Mouse (Mus musculus): ENCODE results near the gene Slc5a4a. TPM values are rescaled to one million over a fixed set of nuclear protein-coding genes. Genes with fewer than 3 reads are reported as not detected.

Gene Slc5a4a
- polyA plus RNA-seq, 1 experiment, result 0.18 TPM

GRCm38 (mm10) chr10:76218240-76218639, 71.0 kb downstream of the Slc5a4a start:
- no peak for TF ChIP-seq POLR2A (IDR thresholded peaks at IDR 0.05; ENCODE audit: borderline replicate concordance, extremely low read depth, insufficient read depth, insufficient read length, poor library complexity, severe bottlenecking)
- TF ChIP-seq CTCF (IDR thresholded peaks at IDR 0.05; ENCODE audit: borderline replicate concordance, extremely low read depth, insufficient read depth, insufficient read length), result no peak

GRCm38 (mm10) chr10:76225944-76226343, 78.7 kb downstream of the Slc5a4a start:
- no peak for DNase-seq (ENCODE audit: low read depth)

More at GRCm38 (mm10) chr10:76218240-76218639, 71.0 kb downstream of the Slc5a4a start:
- DNase-seq (ENCODE audit: low read depth), result no peak

GRCm38 (mm10) chr10:76229627-76230026, 82.4 kb downstream of the Slc5a4a start:
- DNase-seq (ENCODE audit: low read depth), result no peak
- TF ChIP-seq CTCF (IDR thresholded peaks at IDR 0.05; ENCODE audit: borderline replicate concordance, extremely low read depth, insufficient read depth, insufficient read length) (no peak), POLR2A (IDR thresholded peaks at IDR 0.05; ENCODE audit: borderline replicate concordance, extremely low read depth, insufficient read depth, insufficient read length, poor library complexity, severe bottlenecking) (no peak)

More at GRCm38 (mm10) chr10:76225944-76226343, 78.7 kb downstream of the Slc5a4a start:
- TF ChIP-seq POLR2A (IDR thresholded peaks at IDR 0.05; ENCODE audit: borderline replicate concordance, extremely low read depth, insufficient read depth, insufficient read length, poor library complexity, severe bottlenecking) (no peak), CTCF (IDR thresholded peaks at IDR 0.05; ENCODE audit: borderline replicate concordance, extremely low read depth, insufficient read depth, insufficient read length) (no peak)

DNA sequence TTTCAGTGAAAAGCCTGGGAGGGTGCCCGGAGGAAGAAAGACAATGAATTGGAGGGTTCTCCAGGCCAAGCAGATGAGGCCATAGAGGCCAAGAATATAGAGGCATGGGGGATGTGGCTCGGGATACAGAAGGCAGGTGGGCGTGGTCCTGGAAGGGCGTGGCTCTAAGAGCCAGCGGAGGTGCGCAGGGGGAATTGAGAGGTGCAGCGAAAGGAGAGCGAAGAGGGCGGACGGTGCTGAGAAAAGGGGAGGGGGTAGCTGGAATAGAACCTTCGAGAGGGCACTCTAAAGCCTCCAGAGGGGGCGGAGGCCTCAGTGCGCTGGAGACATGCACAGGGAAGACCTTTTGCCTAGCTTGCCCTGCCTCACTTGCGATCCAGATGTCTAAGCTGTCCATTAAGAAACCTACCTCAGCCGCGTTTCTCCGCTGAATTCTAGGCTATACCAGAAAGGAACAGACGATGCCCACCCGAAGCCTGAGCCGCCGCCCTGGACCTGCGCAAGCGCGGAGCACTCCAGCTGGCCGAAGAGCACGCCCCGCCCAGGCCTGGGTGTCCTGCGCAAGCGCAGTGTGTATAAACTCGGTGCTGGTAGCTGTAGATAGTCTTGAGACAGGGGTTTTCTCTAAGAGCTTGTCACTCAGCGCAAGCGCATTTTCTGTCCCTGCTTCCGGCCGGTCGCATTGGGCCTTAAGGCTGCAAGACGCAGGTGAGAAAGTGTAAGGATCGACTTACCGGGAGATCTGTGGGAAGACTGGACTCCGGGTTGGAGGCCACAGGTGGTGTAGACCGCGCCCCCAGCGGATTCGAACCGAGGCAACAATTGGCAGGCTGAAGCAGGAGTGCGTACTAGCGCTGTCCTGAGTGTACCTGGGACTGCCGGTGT, 90.3 kb downstream of the Slc5a4a start, which contains the start of gene Prmt2:
Prmt2 (minus strand) TSS at position 525 of the 885 bp plus-strand sequence.
- TF ChIP-seq CTCF (IDR thresholded peaks at IDR 0.05; ENCODE audit: borderline replicate concordance, extremely low read depth, insufficient read depth, insufficient read length) (peak; percentile 37), POLR2A (IDR thresholded peaks at IDR 0.05; ENCODE audit: borderline replicate concordance, extremely low read depth, insufficient read depth, insufficient read length, poor library complexity, severe bottlenecking) (peak; percentile 86)
- DNase-seq (ENCODE audit: low read depth), result peak; percentile 98

Other genes starting within 250 kb of the Slc5a4a start
- 129 and 165 TPM in 2 replicates for gene Smarcb1, start 225.8 kb upstream of the Slc5a4a start, polyA plus RNA-seq (2012; rRNA removed)
- gene Chchd10, start 214.3 kb upstream of the Slc5a4a start, polyA plus RNA-seq (2012; rRNA removed), result 28.6 and 40.4 TPM in 2 replicates
- gene Mmp11, start 211.0 kb upstream of the Slc5a4a start, polyA plus RNA-seq (2012; rRNA removed), result 28.8 and 38.5 TPM in 2 replicates
- 0.71 and 1.4 TPM in 2 replicates for gene Gm867, start 206.8 kb upstream of the Slc5a4a start, polyA plus RNA-seq (2012; rRNA removed)
- gene Vpreb3, start 204.4 kb upstream of the Slc5a4a start, polyA plus RNA-seq (2012; rRNA removed), result 0.16 TPM in 1 of 2 replicates, not detected in the other
- gene Gm5134, start 192.9 kb upstream of the Slc5a4a start, polyA plus RNA-seq (2012; rRNA removed), result 0.05 TPM in 2 replicates
- gene Zfp280b, start 114.8 kb upstream of the Slc5a4a start, polyA plus RNA-seq (2012; rRNA removed), result 10.8 and 12.3 TPM in 2 replicates
- not detected in 2 replicates for gene Slc5a4b, start 36.5 kb upstream of the Slc5a4a start, polyA plus RNA-seq (2012; rRNA removed)
- gene Prmt2, start 90.4 kb downstream of the Slc5a4a start, polyA plus RNA-seq (2012; rRNA removed), result 273 and 287 TPM in 2 replicates
- 0.62 and 1.8 TPM in 2 replicates for gene S100b, start 106.4 kb downstream of the Slc5a4a start, polyA plus RNA-seq (2012; rRNA removed)
- 38.3 and 43.2 TPM in 2 replicates for gene Dip2a, start 197.8 kb downstream of the Slc5a4a start, polyA plus RNA-seq (2012; rRNA removed)